Mouse (Mus musculus): ENCODE results near the gene Ccl6.
"Not testable (repeated sequence)": the region's sequence is repeated elsewhere in the genome, so short reads cannot be mapped to it uniquely, and the experiment has no call there.

Ccl6 gene

GRCm38 (mm10) chr11:83560405-83560804 is 32.5 kb downstream of the Ccl6 start:
- no peak for DNase-seq (ENCODE audit: low spot score in 2 of 2)

GRCm38 (mm10) chr11:83557074-83557473 is 35.8 kb downstream of the Ccl6 start:
- no peak for DNase-seq (ENCODE audit: low spot score in 2 of 2)

GRCm38 (mm10) chr11:83556085-83556781 is 36.7 kb downstream of the Ccl6 start:
- no peak for DNase-seq (ENCODE audit: low spot score in 2 of 2)

GRCm38 (mm10) chr11:83551668-83552067 is 41.2 kb downstream of the Ccl6 start:
- no peak for DNase-seq (ENCODE audit: low spot score in 2 of 2)

- not testable (repeated sequence) for DNase-seq (ENCODE audit: low spot score in 2 of 2)
These were observed 41.9 kb downstream of the Ccl6 start for GRCm38 (mm10) chr11:83551037-83551436.

GRCm38 (mm10) chr11:83550186-83550632 is 42.7 kb downstream of the Ccl6 start:
- DNase-seq (ENCODE audit: low spot score in 2 of 2): no peak

GRCm38 (mm10) chr11:83544214-83544613 is 48.7 kb downstream of the Ccl6 start:
- no peak for DNase-seq (ENCODE audit: low spot score in 2 of 2)

GRCm38 (mm10) chr11:83541415-83541814 is 51.5 kb downstream of the Ccl6 start:
- DNase-seq (ENCODE audit: low spot score in 2 of 2): no peak

GRCm38 (mm10) chr11:83540931-83541330 is 52.0 kb downstream of the Ccl6 start:
- no peak for DNase-seq (ENCODE audit: low spot score in 2 of 2)

- no peak for DNase-seq (ENCODE audit: low spot score in 2 of 2)
These were observed 54.1 kb downstream of the Ccl6 start for GRCm38 (mm10) chr11:83538705-83539314.
